Mouse (Mus musculus): ENCODE results near the gene Thada. TPM values are rescaled to one million over a fixed set of nuclear protein-coding genes. Genes with fewer than 3 reads are reported as not detected.

Gene Thada
- polyA plus RNA-seq, 1 experiment from 2014 or later: 1.3 TPM

DNA sequence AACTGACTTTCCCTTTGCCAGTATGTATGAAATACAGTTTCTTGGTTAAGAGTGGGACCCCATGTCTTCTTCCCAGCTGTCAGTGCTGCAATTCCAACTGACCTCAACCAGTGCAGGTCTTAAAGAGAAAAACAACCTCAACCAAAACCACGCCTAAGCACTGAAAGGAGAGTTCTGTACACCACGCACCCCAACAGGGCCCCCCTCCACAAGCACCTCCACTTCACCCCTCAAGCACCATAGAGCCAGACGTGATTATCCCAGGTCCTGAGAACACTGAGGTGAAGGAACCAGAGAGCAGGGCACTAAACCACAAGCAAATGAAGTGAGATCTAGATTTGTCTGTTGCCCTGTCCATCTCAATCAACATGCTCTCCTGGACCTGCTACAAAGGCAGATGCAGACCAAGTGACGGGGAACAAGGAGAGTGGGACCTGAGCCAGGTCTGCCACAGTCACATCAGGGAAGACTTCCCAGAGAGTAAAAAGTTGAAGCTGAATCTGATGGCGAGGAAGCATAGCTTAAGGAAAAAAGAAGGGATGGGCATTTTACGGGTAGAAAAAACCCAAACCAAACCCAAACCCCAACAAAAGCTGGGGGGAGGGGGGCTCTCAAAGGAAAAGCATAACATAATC, 93.5 kb downstream of the Thada start:
- no peaks in the 10 kb centered on the region for H3K27me3 ChIP-seq (replicated peaks; ENCODE audit: control insufficient read depth, insufficient read depth, low read length)
- H3K9ac ChIP-seq (ENCODE audit: low read depth, low read length): no peak overlapping the region
- no peak for ATAC-seq
- H3K4me1 ChIP-seq (replicated peaks; ENCODE audit: control insufficient read depth, insufficient read depth, low read length): peaks cover 16% of the 10 kb centered on the region; the same call in 1 of the 2 replicates
- no peaks in the 10 kb centered on the region for H3K9me3 ChIP-seq (ENCODE audit: control insufficient read depth)
- TF ChIP-seq CTCF (IDR thresholded peaks at IDR 0.05; ENCODE audit: low read depth): no peak
- H3K27ac ChIP-seq (ENCODE audit: low read depth, low read length): no peak overlapping the region; the same call in 1 of the 2 replicates
- no peak overlapping the region for H3K4me3 ChIP-seq (ENCODE audit: low read depth, low read length)
- peaks cover 3% of the 10 kb centered on the region; the same call in 1 of the 2 replicates for H3K36me3 ChIP-seq (ENCODE audit: control insufficient read depth, insufficient read depth)
- 83% methylated on average over 6 of the region's 6 CpGs for WGBS
- no peak overlapping the region for H3K4me2 ChIP-seq (replicated peaks; ENCODE audit: low read depth)

GRCm38 (mm10) chr17:84370385-84370784, 95.6 kb downstream of the Thada start:
- Histone ChIP-seq H3K27me3 (replicated peaks; ENCODE audit: control insufficient read depth, insufficient read depth, low read length) (no peaks in the 10 kb centered on the region), H3K27ac (ENCODE audit: low read depth, low read length) (peak overlapping the region; percentile 37; the same call in 1 of the 2 replicates), H3K36me3 (ENCODE audit: control insufficient read depth, insufficient read depth) (peaks cover 2% of the 10 kb centered on the region; the same call in 1 of the 2 replicates), H3K9me3 (ENCODE audit: control insufficient read depth) (no peaks in the 10 kb centered on the region), H3K4me2 (replicated peaks; ENCODE audit: low read depth) (no peak overlapping the region), H3K4me3 (ENCODE audit: low read depth, low read length) (no peak overlapping the region), H3K9ac (ENCODE audit: low read depth, low read length) (no peak overlapping the region), H3K4me1 (replicated peaks; ENCODE audit: control insufficient read depth, insufficient read depth, low read length) (peaks cover 16% of the 10 kb centered on the region)
- TF ChIP-seq CTCF (IDR thresholded peaks at IDR 0.05; ENCODE audit: low read depth): no peak
- ATAC-seq: no peak
- WGBS: 62% methylated on average over 5 of the region's 5 CpGs

- H3K27ac ChIP-seq (ENCODE audit: low read depth, low read length): 0 out of 2 replicates have a peak overlapping the region, but pooled peaks have one; percentile 42
- no peak overlapping the region for H3K4me3 ChIP-seq (ENCODE audit: low read depth, low read length)
- peaks cover 21% of the 10 kb centered on the region for H3K4me1 ChIP-seq (replicated peaks; ENCODE audit: control insufficient read depth, insufficient read depth, low read length)
- H3K36me3 ChIP-seq (ENCODE audit: control insufficient read depth, insufficient read depth): no peaks in the 10 kb centered on the region
- H3K4me2 ChIP-seq (replicated peaks; ENCODE audit: low read depth): no peak overlapping the region
- no peaks in the 10 kb centered on the region for H3K27me3 ChIP-seq (replicated peaks; ENCODE audit: control insufficient read depth, insufficient read depth, low read length)
- no peaks in the 10 kb centered on the region for H3K9me3 ChIP-seq (ENCODE audit: control insufficient read depth)
- TF ChIP-seq CTCF (IDR thresholded peaks at IDR 0.05; ENCODE audit: low read depth): no peak
- WGBS: 40% methylated on average over 3 of the region's 3 CpGs
- ATAC-seq: no peak
- H3K9ac ChIP-seq (ENCODE audit: low read depth, low read length): no peak overlapping the region
Measured at GRCm38 (mm10) chr17:84369769-84370168, 96.2 kb downstream of the Thada start.

DNA sequence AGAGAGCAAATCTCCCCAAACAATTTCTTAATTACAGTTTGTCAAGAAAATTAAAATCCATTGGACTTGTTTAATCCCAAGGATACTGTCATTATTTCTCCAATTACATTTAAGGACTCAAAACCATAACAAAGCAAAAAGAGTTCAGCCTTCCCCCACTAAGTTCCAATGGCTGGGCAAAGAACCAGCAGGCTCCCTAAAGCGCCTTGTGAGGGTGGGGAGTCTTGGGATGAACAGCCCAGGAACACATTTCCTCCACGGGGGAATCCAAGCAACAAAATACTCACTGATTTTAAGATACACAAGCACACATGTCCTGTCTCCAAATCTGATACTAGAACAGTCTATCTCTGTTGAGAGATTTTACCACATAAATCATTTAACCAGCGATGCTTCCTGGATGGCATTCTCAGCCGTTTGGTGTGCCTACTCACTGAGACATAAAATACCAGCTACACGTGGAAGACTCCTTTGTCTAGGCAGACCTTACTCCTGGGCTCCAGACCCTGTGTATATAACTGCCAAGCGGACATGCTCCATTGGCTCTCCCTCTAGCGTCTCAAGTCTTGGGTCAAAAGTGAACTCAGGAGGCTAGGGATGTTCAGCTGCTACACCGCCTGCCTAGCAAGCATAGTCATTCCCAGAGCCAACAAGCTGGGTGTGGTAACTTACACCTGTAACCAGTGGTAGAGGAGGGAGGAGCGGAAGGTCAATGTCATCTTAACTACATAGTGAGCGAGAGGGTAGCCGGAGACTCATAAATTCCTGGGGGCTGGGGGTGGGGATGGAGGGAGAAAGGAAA, 97.6 kb downstream of the Thada start:
- no peak; the same call in 1 of the 2 replicates for ATAC-seq

DNA sequence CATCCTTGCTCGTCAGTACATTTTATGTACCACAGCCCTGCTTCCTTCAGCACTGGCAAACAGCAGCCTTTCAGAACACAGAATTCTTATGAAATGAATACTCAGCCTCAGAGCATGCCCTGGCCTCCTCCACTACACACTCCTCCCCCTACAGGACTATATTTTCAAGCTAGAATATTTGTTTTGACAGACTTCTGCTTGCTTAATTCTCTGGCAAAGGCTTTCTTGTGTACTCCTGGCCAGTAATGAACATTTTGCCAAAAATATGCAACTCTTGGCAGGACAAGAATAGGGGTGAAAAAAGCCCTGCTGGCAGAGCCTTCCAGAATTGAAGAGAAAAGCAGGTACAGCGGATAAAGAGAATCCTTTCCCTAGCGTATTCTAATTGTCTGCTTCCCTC, 98.3 kb downstream of the Thada start:
- no peak for ATAC-seq
- no peaks in the 10 kb centered on the region for H3K36me3 ChIP-seq (ENCODE audit: control insufficient read depth, insufficient read depth)
- no peak overlapping the region for H3K4me2 ChIP-seq (replicated peaks; ENCODE audit: low read depth)
- H3K9ac ChIP-seq (ENCODE audit: low read depth, low read length): no peak overlapping the region
- TF ChIP-seq CTCF (IDR thresholded peaks at IDR 0.05; ENCODE audit: low read depth): peak; percentile 52
- whole genome bisulfite sequencing: 62% methylated on average over 3 of the region's 3 CpGs
- H3K9me3 ChIP-seq (ENCODE audit: control insufficient read depth): no peaks in the 10 kb centered on the region
- H3K4me3 ChIP-seq (ENCODE audit: low read depth, low read length): no peak overlapping the region
- peaks cover 21% of the 10 kb centered on the region for H3K4me1 ChIP-seq (replicated peaks; ENCODE audit: control insufficient read depth, insufficient read depth, low read length)
- no peaks in the 10 kb centered on the region for H3K27me3 ChIP-seq (replicated peaks; ENCODE audit: control insufficient read depth, insufficient read depth, low read length)
- peak overlapping the region; percentile 37; the same call in 1 of the 2 replicates for H3K27ac ChIP-seq (ENCODE audit: low read depth, low read length)

More for the DNA sequence above, 97.6 kb downstream of the Thada start:
- Histone ChIP-seq H3K9ac (ENCODE audit: low read depth, low read length) (no peak overlapping the region), H3K4me3 (ENCODE audit: low read depth, low read length) (no peak overlapping the region), H3K27ac (ENCODE audit: low read depth, low read length) (peak overlapping the region; percentile 42; the same call in 1 of the 2 replicates), H3K4me2 (replicated peaks; ENCODE audit: low read depth) (peak overlapping the region; percentile 31), H3K4me1 (replicated peaks; ENCODE audit: control insufficient read depth, insufficient read depth, low read length) (peaks cover 21% of the 10 kb centered on the region), H3K27me3 (replicated peaks; ENCODE audit: control insufficient read depth, insufficient read depth, low read length) (no peaks in the 10 kb centered on the region), H3K36me3 (ENCODE audit: control insufficient read depth, insufficient read depth) (no peaks in the 10 kb centered on the region), H3K9me3 (ENCODE audit: control insufficient read depth) (no peaks in the 10 kb centered on the region)
- 40% methylated on average over 11 of the region's 11 CpGs for WGBS
- 0 out of 2 replicates have a peak, but pooled peaks have one; percentile 21 for TF ChIP-seq CTCF (IDR thresholded peaks at IDR 0.05; ENCODE audit: low read depth)

GRCm38 (mm10) chr17:84365791-84366301, 100.2 kb downstream of the Thada start:
- no peaks in the 10 kb centered on the region for H3K27me3 ChIP-seq (replicated peaks; ENCODE audit: control insufficient read depth, insufficient read depth, low read length)
- H3K36me3 ChIP-seq (ENCODE audit: control insufficient read depth, insufficient read depth): no peaks in the 10 kb centered on the region
- 16% methylated on average over 6 of the region's 6 CpGs for WGBS
- H3K4me1 ChIP-seq (replicated peaks; ENCODE audit: control insufficient read depth, insufficient read depth, low read length): peaks cover 21% of the 10 kb centered on the region
- peak overlapping the region; percentile 3; the same call in 1 of the 2 replicates for H3K4me2 ChIP-seq (replicated peaks; ENCODE audit: low read depth)
- H3K9me3 ChIP-seq (ENCODE audit: control insufficient read depth): no peaks in the 10 kb centered on the region
- ATAC-seq: peak; percentile 75
- H3K27ac ChIP-seq (ENCODE audit: low read depth, low read length): peak overlapping the region; percentile 63
- H3K4me3 ChIP-seq (ENCODE audit: low read depth, low read length): no peak overlapping the region
- H3K9ac ChIP-seq (ENCODE audit: low read depth, low read length): no peak overlapping the region
- TF ChIP-seq CTCF (IDR thresholded peaks at IDR 0.05; ENCODE audit: low read depth): no peak
